Mouse (Mus musculus) CD4-positive helper T cell, adult 2 months (primary cell): ENCODE measurements at regions not wholly inside any gene's neighbourhood (a gene's known extent, or its start where the extent isn't known, plus 50 kb on each side); places are given as distances from the start of the nearest gene placed in this dataset.

ENCODE experiments used
- DNase-seq: peaks from one replicate; pipeline ENCODE4 v3.0.0-alpha.2; 2012; ENCODE audit warnings: low read depth, missing footprints, low spot score

GRCm38 (mm10) chr3:61740088-61740487 is 374.3 kb upstream of the B430305J03Rik start:
- DNase-seq, result no peak

- DNase-seq, result no peak
Observed at GRCm38 (mm10) chr3:61738528-61738927, 372.8 kb upstream of the B430305J03Rik start.

GRCm38 (mm10) chr3:61716785-61717184 is 351.0 kb upstream of the B430305J03Rik start:
- DNase-seq, result no peak

GRCm38 (mm10) chr3:61687933-61688705 is 322.4 kb upstream of the B430305J03Rik start:
- no peak for DNase-seq

- peak; percentile 6 for DNase-seq
Observed at GRCm38 (mm10) chr3:61670874-61671273, 305.1 kb upstream of the B430305J03Rik start.

- DNase-seq, result no peak
Observed at GRCm38 (mm10) chr3:61656143-61656542, 290.4 kb upstream of the B430305J03Rik start.

- DNase-seq, result no peak
Observed at GRCm38 (mm10) chr3:61628535-61628934, 262.8 kb upstream of the B430305J03Rik start.

GRCm38 (mm10) chr3:61628099-61628498 is 262.3 kb upstream of the B430305J03Rik start:
- DNase-seq, result no peak

GRCm38 (mm10) chr3:61623954-61624487 is 258.3 kb upstream of the B430305J03Rik start:
- DNase-seq, result no peak

GRCm38 (mm10) chr3:61605469-61605868 is 239.7 kb upstream of the B430305J03Rik start:
- no peak for DNase-seq

GRCm38 (mm10) chr3:61602891-61603290 is 237.1 kb upstream of the B430305J03Rik start:
- DNase-seq, result no peak

- DNase-seq, result no peak
Observed at GRCm38 (mm10) chr3:61595574-61595973, 229.8 kb upstream of the B430305J03Rik start.

- no peak for DNase-seq
Observed at GRCm38 (mm10) chr3:61592342-61592741, 226.6 kb upstream of the B430305J03Rik start.

- no peak for DNase-seq
Observed at GRCm38 (mm10) chr3:61583669-61584068, 217.9 kb upstream of the B430305J03Rik start.

GRCm38 (mm10) chr3:61582927-61583326 is 217.2 kb upstream of the B430305J03Rik start:
- DNase-seq, result no peak

GRCm38 (mm10) chr3:61580252-61580651 is 214.5 kb upstream of the B430305J03Rik start:
- no peak for DNase-seq

- no peak for DNase-seq
Observed at GRCm38 (mm10) chr3:61537113-61537512, 171.4 kb upstream of the B430305J03Rik start.

- peak; percentile 5 for DNase-seq
Observed at GRCm38 (mm10) chr3:61535751-61536150, 170.0 kb upstream of the B430305J03Rik start.

GRCm38 (mm10) chr3:61503178-61503577 is 137.4 kb upstream of the B430305J03Rik start:
- no peak for DNase-seq

GRCm38 (mm10) chr3:61494835-61495234 is 129.1 kb upstream of the B430305J03Rik start:
- no peak for DNase-seq

GRCm38 (mm10) chr3:61486808-61487389 is 121.1 kb upstream of the B430305J03Rik start:
- DNase-seq, result no peak

- no peak for DNase-seq
Observed at GRCm38 (mm10) chr3:61478861-61479584, 113.3 kb upstream of the B430305J03Rik start.
